Mouse (Mus musculus) gastrocnemius, adult 18-20 months (tissue): ENCODE measurements around the gene Fuk. TPM values are rescaled to one million over a fixed set of nuclear protein-coding genes. Genes with fewer than 3 reads are reported as not detected.

Source experiments
- total RNA-seq, 2 experiments: library from RNA; stranded (reverse); gene quantifications; 2 replicates each; pipeline ENCODE4 v1.2.3; 2021

Gene Fuk
- total RNA-seq, 2 experiments from 2014 or later = 3.6 to 4.4 TPM

Other genes starting within 250 kb of the Fuk start
- gene Mtss1l, start 181.0 kb downstream of the Fuk start, total RNA-seq = 100 to 1,000 TPM; 104 to 126 TPM
- gene Il34, start 96.6 kb downstream of the Fuk start, total RNA-seq = 1 to 10 TPM; 5.2 to 5.7 TPM
- 10 to 100 TPM; 63.7 to 63.8 TPM for gene Cog4, start 55.9 kb downstream of the Fuk start, total RNA-seq
- gene Sf3b3, start 55.7 kb downstream of the Fuk start, total RNA-seq = 10 to 100 TPM; 13.2 to 16.1 TPM
- 10 to 100 TPM; 45.6 to 54.6 TPM for gene St3gal2, start 17.4 kb upstream of the Fuk start, total RNA-seq
- gene Ddx19a, start 95.3 kb upstream of the Fuk start, total RNA-seq = 10 to 100 TPM; 27.2 to 31.8 TPM
- gene Ddx19b, start 129.3 kb upstream of the Fuk start, total RNA-seq = 10 to 100 TPM; 10.8 to 11.7 TPM
- gene Aars, start 130.7 kb upstream of the Fuk start, total RNA-seq = 10 to 100 TPM; 43.1 to 54.1 TPM
- not detected for gene Exosc6, start 153.9 kb upstream of the Fuk start, total RNA-seq
- gene Clec18a, start 189.9 kb upstream of the Fuk start, total RNA-seq = under 1 TPM; 0.38 to 0.62 TPM
- 100 to 1,000 TPM; 115 to 127 TPM for gene Pdpr, start 192.1 kb upstream of the Fuk start, total RNA-seq